Mouse (Mus musculus) forebrain, embryonic 12.5 days (tissue): ENCODE measurements around the gene Gnai3. TPM values are rescaled to one million over a fixed set of nuclear protein-coding genes. Genes with fewer than 3 reads are reported as not detected.
A peak's percentile ranks its signal among the peaks of the same experiment; 100 is the strongest.

Experiments
- ATAC-seq: fragments of 200-750 bp; cut with Nextera tagmentation; 2 replicates; pipeline ENCODE4 v1.8.0; 2017; ENCODE audit warnings: moderate TSS enrichment; ENCODE audit not compliant: low FRiP score
- H3K27ac ChIP-seq: fragments of 300-500 bp; sonication (generic); 2 replicates; pipeline ENCODE4 v1.5.1; 2016; ENCODE audit warnings: mild to moderate bottlenecking
- H3K27me3 ChIP-seq: fragments of 300-500 bp; sonication (generic); 2 replicates; pipeline ENCODE4 v1.6.1; 2016; ENCODE audit warnings: mild to moderate bottlenecking
- H3K36me3 ChIP-seq: fragments of 300-500 bp; sonication (generic); replicated peaks from 2 replicates; pipeline ENCODE4 v1.6.1; 2016; ENCODE audit warnings: mild to moderate bottlenecking
- H3K4me1 ChIP-seq: fragments of 300-500 bp; sonication (generic); 2 replicates; pipeline ENCODE4 v1.6.1; 2016
- H3K4me2 ChIP-seq: fragments of 300-500 bp; sonication (generic); 2 replicates; pipeline ENCODE4 v1.6.1; 2016; ENCODE audit warnings: mild to moderate bottlenecking, moderate library complexity
- H3K4me3 ChIP-seq: fragments of 300-500 bp; sonication (generic); replicated peaks from 2 replicates; pipeline ENCODE4 v1.5.1; 2016; ENCODE audit warnings: mild to moderate bottlenecking
- H3K9ac ChIP-seq: fragments of 300-500 bp; sonication (generic); 2 replicates; pipeline ENCODE4 v1.6.1; 2016; ENCODE audit warnings: mild to moderate bottlenecking
- H3K9me3 ChIP-seq: fragments of 300-500 bp; sonication (generic); 2 replicates; pipeline ENCODE4 v1.6.1; 2016
- WGBS: fragments of 180-500 bp; shearing (Covaris S2); methylation state at CpG from one replicate; pipeline ENCODE4 v1.1.7; 2016; 5-methylcytosine and 5-hydroxymethylcytosine counted together
- polyA plus RNA-seq: library from polyadenylated mRNA; unstranded; fragments of >200 nt; fragmentation: Nextera tagmentation; extraction: Ambion mirVana; gene quantifications from 2 replicates; pipeline ENCODE4 v1.2.1, GENCODE M21; 2016

Gene Gnai3
- polyA plus RNA-seq, 1 experiment from 2014 or later: 198 TPM

DNA sequence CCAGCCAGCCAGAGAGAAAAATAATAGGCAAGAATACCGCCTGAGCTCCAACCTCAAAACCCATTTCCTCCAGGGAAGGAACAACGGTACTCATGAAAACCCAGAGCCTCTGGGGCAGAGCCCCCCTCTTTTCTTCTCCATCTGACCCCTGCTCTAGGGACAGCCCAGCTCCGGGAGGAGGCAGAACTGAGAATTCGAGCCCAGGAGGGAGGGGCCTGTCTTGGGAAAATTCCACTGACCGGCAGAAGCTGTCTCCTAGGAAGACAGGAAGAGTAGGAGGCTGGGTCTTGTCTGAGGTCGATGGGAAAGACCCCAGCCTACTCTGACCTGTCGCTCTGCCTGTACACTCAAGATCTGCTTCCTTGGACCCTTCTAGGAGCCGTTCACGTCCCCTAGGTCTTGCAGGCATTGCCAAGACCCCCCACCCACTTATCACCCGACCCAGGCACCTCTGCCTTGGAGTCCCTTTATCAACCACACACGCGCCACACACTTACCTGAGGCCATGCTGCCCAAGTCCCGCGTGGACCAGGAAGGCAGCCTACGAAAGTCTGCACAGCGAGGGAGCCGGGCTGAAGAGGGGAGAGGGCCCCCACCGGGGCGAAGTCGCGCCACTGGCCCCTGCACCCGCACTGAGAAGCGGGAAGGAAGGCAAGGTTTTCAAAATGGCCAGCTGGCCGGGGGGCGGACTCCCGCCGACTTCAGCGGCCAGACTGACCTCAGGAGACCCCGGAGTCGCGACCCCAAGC is 60.1 kb downstream of the Gnai3 start:
- ATAC-seq: peak; percentile 65
- Histone ChIP-seq H3K4me2 (peak overlapping the region; percentile 100), H3K27ac (peak overlapping the region; percentile 87), H3K27me3 (peaks cover 9% of the 10 kb centered on the region; the same call in 1 of the 2 replicates), H3K4me3 (peak overlapping the region; percentile 66), H3K9ac (peak overlapping the region; percentile 78), H3K9me3 (no peaks in the 10 kb centered on the region), H3K36me3 (0 out of 2 replicates have a peak, but pooled peaks cover under 1% of the 10 kb centered on the region), H3K4me1 (peaks cover 52% of the 10 kb centered on the region)
- under 1% methylated on average over 31 of the region's 31 CpGs for WGBS

DNA sequence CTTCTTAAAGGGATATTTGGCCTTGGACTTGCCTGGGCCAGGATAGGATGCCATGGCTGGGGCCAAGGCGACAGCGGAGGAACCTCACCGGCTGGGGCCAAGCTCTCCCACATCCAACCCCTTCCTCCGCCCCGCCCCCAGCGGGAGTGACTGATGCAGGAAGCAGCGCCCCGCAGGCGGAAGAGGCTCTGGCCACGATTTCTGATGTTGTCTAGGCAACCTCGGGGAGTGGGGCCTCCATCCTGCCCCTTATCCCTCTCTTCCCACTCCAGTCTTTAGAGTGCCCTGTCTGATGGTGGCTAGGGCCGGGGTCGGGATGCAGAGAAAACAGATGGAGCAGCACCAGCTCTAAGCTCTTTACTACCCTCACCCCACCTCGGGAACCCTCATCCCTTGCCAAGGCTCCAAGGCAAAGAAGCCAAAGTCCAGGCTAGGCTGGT is 60.6 kb downstream of the Gnai3 start:
- Histone ChIP-seq H3K9me3 (no peaks in the 10 kb centered on the region), H3K27me3 (peaks cover 7% of the 10 kb centered on the region; the same call in 1 of the 2 replicates), H3K4me2 (peak overlapping the region; percentile 100), H3K36me3 (0 out of 2 replicates have a peak, but pooled peaks cover 6% of the 10 kb centered on the region), H3K4me1 (peaks cover 52% of the 10 kb centered on the region), H3K9ac (peak overlapping the region; percentile 78), H3K27ac (peak overlapping the region; percentile 87), H3K4me3 (peak overlapping the region; percentile 66)
- WGBS: 1% methylated on average over 14 of the region's 14 CpGs
- ATAC-seq: peak; percentile 91

DNA sequence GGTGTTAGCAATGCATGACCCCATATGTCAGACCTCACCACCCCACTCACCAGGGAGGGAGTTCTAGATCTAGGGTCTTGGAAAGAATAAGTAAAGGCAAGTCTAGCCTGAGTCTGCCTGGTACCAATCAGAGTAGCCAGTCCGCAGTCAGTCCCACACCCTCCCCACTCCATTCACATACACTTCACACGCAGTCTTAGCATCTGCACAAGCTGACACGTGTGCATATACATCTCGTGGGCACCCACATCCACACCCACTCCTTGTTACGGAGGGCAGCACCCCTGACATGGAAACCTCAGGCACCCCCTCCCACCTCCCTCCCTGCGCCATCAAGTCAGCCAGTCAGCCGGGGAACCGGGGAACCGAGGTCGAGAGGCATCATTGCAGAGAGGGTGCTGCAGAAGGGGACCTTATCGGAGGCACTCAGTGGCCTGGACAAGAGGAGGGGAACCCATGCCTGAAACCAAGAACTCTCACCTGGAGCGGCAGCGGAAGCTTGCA is 61.1 kb downstream of the Gnai3 start:
- peak overlapping the region; percentile 100 for H3K4me2 ChIP-seq
- H3K27me3 ChIP-seq: peaks cover 4% of the 10 kb centered on the region; the same call in 1 of the 2 replicates
- no peaks in the 10 kb centered on the region for H3K9me3 ChIP-seq
- H3K36me3 ChIP-seq: 0 out of 2 replicates have a peak, but pooled peaks cover 6% of the 10 kb centered on the region
- H3K4me3 ChIP-seq: peak overlapping the region; percentile 66
- H3K4me1 ChIP-seq: peaks cover 52% of the 10 kb centered on the region
- ATAC-seq: peak; percentile 21
- H3K27ac ChIP-seq: peak overlapping the region; percentile 87
- peak overlapping the region; percentile 78 for H3K9ac ChIP-seq
- 22% methylated on average over 13 of the region's 13 CpGs for WGBS

DNA sequence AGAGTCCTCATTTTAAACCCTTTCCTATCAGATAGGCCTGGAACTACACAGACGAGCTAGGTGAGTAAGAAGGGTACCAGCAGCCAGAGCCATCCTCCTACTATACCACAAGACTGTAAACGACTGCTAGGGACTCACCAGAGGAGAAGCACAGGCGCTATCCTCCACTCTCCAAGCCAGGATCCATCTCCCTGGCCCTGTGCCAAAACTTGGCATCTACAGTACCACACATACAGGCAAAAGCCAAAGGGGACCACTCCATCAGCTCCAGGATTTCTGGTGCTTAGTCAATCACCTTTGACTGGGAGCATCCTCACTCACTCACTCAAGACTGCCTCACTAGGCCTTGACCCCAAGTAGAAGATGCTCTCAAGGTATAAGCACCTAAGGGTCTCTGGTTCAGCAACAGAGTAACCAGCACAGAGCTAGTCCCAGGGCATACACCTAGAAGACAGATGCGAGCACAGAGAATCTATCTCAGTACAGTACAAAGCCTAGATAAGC is 62.0 kb downstream of the Gnai3 start:
- Histone ChIP-seq H3K27me3 (peaks cover under 1% of the 10 kb centered on the region; the same call in 1 of the 2 replicates), H3K27ac (no peak overlapping the region), H3K4me3 (0 out of 2 replicates have a peak overlapping the region, but pooled peaks have one; percentile 66), H3K4me2 (peak overlapping the region; percentile 100), H3K4me1 (peaks cover 52% of the 10 kb centered on the region), H3K36me3 (peaks cover 14% of the 10 kb centered on the region), H3K9me3 (no peaks in the 10 kb centered on the region), H3K9ac (no peak overlapping the region)
- 82% methylated on average over 4 of the region's 4 CpGs for WGBS
- no peak for ATAC-seq

DNA sequence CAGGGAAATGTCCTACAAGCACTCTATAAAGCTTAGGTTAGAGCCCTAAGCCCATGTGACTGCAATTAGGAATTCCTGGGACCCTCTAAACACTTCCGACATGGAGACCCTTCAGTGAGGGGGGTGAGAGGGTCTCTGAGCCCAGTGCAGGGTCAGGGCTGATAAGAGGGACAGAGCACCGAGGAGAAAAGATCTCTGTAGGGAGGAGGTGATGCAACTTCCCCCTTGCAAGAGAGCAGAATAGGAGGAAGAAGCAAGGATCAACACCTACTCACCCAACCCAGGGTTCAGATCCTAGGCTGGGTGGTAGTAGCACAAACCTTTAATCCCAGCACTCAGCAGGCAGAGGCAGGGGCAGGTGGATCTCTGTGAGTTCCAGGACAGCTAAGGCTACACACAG is 62.8 kb downstream of the Gnai3 start:
- peaks cover 22% of the 10 kb centered on the region for H3K36me3 ChIP-seq
- no peaks in the 10 kb centered on the region for H3K9me3 ChIP-seq
- no peak overlapping the region for H3K27ac ChIP-seq
- peak overlapping the region; percentile 100; the same call in 1 of the 2 replicates for H3K4me2 ChIP-seq
- no peak overlapping the region for H3K4me3 ChIP-seq
- no peaks in the 10 kb centered on the region for H3K27me3 ChIP-seq
- H3K9ac ChIP-seq: no peak overlapping the region
- 65% methylated on average over 2 of the region's 2 CpGs for WGBS
- H3K4me1 ChIP-seq: peaks cover 52% of the 10 kb centered on the region
- ATAC-seq: no peak

DNA sequence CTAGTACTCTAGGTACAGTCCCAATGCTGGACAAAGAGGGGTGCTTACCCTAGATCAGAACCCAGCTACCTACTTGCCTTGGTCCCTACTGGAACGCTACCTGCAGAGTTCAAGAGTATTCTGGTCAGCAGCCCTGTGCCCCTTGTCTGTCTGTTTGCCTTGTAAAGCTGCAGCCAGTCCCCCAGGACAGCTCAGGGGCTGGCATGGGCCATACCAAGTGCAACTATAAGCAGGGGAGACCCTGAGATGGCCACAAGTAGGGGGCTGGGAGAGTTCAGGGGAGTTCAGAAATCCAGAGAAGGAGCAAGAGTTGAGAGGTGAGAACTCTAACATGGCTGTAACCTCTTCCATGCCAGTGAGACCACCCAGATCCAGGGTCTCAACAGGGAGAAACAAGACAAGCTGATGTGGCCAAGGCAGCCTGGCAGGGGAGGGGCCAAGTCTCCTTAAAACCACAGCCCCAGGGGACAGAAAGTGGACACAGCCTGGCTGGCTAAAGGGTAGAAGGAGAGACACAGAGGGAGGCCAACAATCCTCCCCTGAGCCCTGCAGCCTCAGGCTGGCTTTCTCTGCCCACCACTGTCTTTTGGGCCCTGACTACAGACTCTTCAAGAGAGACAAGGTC is 63.6 kb downstream of the Gnai3 start:
- Histone ChIP-seq H3K27me3 (no peaks in the 10 kb centered on the region), H3K4me2 (peak overlapping the region; percentile 11; the same call in 1 of the 2 replicates), H3K4me3 (no peak overlapping the region), H3K9ac (peak overlapping the region; percentile 25; the same call in 1 of the 2 replicates), H3K36me3 (peaks cover 30% of the 10 kb centered on the region), H3K9me3 (no peaks in the 10 kb centered on the region), H3K27ac (no peak overlapping the region), H3K4me1 (peaks cover 52% of the 10 kb centered on the region)
- no peak for ATAC-seq
- 75% methylated on average over 1 of the region's 1 CpGs for WGBS

DNA sequence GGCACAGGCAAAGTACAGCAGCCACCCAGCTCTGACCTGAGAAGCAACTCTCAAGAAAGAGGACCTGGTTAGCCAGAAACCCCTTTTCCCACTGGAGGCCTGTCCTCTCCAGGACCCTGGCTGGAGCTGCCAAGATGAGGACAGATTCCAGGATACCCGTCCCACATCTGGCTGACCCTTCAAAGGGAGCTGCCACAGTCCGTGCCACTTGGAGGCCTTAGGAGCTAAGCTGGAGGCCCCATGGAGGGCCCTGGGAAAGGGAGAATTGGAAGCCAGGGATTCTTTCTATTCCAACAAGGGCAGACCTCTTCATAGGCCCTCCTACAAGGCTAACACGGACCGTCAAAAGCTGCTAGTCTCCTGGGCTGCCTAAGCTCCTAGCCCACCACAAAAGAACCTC is 64.3 kb downstream of the Gnai3 start:
- Histone ChIP-seq H3K9ac (peak overlapping the region; percentile 25; the same call in 1 of the 2 replicates), H3K4me3 (no peak overlapping the region), H3K4me1 (peaks cover 50% of the 10 kb centered on the region), H3K27ac (no peak overlapping the region), H3K27me3 (no peaks in the 10 kb centered on the region), H3K36me3 (peaks cover 37% of the 10 kb centered on the region), H3K9me3 (no peaks in the 10 kb centered on the region), H3K4me2 (0 out of 2 replicates have a peak overlapping the region, but pooled peaks have one; percentile 2)
- ATAC-seq: no peak
- 49% methylated on average over 4 of the region's 4 CpGs for WGBS

DNA sequence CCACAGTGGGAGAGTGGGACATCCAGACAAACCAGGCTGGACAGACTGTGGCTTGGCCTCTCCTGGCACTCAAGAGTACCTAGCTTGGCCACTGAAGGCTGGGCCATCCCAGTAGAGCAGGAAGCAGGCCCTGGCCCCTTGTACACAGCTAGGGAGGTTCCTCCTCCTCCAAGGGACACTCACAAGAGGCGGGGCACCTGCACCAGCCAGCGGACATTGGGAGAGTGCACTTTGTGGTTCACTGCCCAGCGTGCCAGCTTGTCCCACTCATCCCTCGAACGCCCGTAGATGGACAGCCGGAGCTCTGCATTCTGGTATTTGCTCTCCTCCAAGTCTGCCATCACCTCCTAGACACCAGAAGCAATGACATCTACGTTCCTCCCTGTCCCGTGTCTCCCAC is 69.1 kb downstream of the Gnai3 start:
- H3K4me2 ChIP-seq: no peak overlapping the region
- H3K4me3 ChIP-seq: no peak overlapping the region
- H3K27ac ChIP-seq: no peak overlapping the region
- no peaks in the 10 kb centered on the region for H3K27me3 ChIP-seq
- no peak for ATAC-seq
- WGBS: 92% methylated on average over 9 of the region's 9 CpGs
- H3K36me3 ChIP-seq: peaks cover 67% of the 10 kb centered on the region
- H3K9ac ChIP-seq: no peak overlapping the region
- H3K9me3 ChIP-seq: no peaks in the 10 kb centered on the region
- H3K4me1 ChIP-seq: peaks cover 4% of the 10 kb centered on the region

DNA sequence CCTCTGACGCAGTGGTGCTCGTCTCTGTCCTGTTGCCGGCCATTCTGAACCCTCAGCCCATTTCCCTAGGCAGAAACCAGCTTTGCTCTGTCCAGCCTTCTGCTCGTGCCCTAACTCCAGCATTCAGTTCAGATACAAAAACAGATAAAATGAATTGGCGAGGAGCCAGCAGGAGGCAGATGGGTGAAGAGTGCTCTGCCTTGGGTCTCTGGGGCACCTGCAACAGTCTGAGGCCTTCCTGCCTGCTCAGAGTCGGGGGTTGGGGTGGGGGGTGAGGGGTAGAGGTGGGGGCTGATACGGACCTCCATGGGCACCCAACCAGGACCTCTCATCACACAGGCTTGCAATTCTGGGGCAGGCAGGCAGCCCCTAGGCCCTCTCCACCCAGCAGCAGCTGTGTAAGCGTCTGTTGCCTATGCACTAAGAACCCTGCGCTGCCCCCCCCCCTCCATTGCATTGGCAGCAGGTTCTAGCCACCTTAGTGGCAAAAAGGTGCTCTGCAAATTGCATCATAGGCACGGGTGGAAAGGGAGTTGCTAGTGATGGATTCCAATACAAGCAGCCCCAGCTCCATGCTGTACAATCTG is 72.9 kb downstream of the Gnai3 start:
- 67% methylated on average over 10 of the region's 10 CpGs for WGBS
- Histone ChIP-seq H3K4me1 (no peaks in the 10 kb centered on the region), H3K4me2 (no peak overlapping the region), H3K4me3 (no peak overlapping the region), H3K9ac (no peak overlapping the region), H3K9me3 (no peaks in the 10 kb centered on the region), H3K36me3 (peaks cover 44% of the 10 kb centered on the region), H3K27ac (peak overlapping the region; percentile 25; the same call in 1 of the 2 replicates), H3K27me3 (no peaks in the 10 kb centered on the region)
- no peak for ATAC-seq

DNA sequence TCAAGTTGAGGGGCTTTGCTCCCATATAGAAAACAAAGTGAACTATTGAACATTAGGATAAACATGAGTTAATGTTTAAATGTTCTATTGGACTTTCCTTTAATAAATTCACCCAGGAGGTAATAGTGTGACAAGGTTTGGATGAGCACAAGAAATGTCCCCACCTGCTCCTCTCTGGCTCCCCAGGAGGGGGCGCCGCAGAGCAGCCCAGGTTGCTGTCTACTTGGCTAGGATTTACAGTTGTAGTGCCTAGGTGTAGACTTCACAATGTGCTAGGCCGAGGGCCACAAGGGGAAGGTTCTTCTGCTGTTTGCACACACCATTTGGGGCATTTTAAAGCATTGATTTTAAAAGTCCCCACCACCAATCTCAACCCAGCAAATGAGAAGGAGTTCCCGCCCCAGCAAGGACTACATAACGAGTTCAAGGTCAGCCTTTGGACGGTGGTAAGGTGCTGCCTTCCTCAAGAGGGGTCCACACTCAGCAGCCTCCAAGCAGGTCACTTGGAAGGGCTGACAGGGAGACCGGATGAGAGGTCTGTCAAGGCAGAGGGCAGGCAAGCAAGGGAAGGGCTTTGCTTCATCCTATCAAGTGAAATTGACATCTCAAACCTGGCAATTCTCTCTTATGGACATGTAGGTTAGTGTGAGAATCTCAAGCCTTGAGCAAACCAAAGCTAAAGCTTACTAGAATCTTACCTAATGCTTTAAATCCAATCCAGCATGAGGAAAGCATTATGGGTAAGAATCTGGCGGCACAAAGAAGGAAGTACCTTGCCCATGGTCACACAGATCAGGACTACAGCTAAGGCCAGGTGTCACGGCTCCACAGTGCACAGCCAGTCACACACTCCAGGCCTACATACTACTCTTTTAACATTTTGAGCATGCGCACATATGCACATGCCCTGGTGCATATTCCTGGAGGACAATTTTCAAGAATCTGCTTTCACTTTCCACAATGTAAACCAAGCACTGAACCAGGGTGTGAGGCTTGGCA is 75.4 kb downstream of the Gnai3 start:
- Histone ChIP-seq H3K36me3 (peaks cover 19% of the 10 kb centered on the region), H3K9me3 (no peaks in the 10 kb centered on the region), H3K4me2 (no peak overlapping the region), H3K4me3 (no peak overlapping the region), H3K4me1 (no peaks in the 10 kb centered on the region), H3K9ac (no peak overlapping the region), H3K27me3 (no peaks in the 10 kb centered on the region), H3K27ac (no peak overlapping the region)
- 70% methylated on average over 10 of the region's 10 CpGs for WGBS
- no peak for ATAC-seq

DNA sequence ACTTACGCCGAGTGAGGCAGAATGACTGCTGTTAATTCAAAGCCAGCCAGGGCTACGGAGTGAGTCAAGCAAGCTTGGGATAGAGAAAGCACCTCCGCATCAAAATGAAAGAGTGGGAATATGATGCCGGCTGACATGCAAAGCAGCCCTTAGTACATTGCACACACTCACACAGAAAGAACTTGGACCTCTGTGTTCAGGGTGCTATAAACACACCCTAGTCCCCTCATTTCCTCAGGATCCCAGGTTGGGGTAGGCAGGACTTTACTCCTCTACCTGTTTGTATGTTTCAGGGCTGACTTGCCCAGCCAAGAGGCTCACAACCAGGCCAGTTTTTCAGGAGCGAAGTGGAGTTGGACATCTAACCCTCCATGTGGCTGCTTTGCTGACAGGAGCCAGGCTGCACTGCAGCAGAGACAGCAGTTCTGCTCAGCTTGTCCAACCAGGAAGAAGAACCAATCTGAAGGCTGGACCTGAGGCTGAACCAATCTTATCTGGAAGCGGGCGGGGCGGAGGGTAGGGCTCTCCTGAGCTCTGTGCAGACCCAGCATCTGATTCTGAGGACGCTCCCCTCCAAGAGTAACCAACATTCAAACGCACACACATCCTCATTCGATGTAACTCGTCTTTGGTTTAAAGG is 76.6 kb downstream of the Gnai3 start:
- no peak for ATAC-seq
- 81% methylated on average over 13 of the region's 13 CpGs for WGBS
- Histone ChIP-seq H3K4me1 (no peaks in the 10 kb centered on the region), H3K27me3 (no peaks in the 10 kb centered on the region; the same call in 1 of the 2 replicates), H3K9me3 (no peaks in the 10 kb centered on the region), H3K4me3 (no peak overlapping the region), H3K27ac (no peak overlapping the region), H3K9ac (no peak overlapping the region), H3K36me3 (peaks cover 7% of the 10 kb centered on the region), H3K4me2 (no peak overlapping the region)
